Mouse (Mus musculus) midbrain, embryonic 12.5 days (tissue): Measurements from ENCODE around the gene Irgc1. TPM values are rescaled to one million over a fixed set of nuclear protein-coding genes. Genes with fewer than 3 reads are reported as not detected.

ENCODE experiments used
- ATAC-seq: fragments of 200-750 bp; cut with Nextera tagmentation; 2 replicates; pipeline ENCODE4 v1.8.0; 2017; ENCODE audit warnings: low read depth, moderate TSS enrichment, moderate library complexity; ENCODE audit not compliant: low FRiP score
- H3K27ac ChIP-seq: fragments of 300-500 bp; sonication (generic); replicated peaks from 2 replicates; pipeline ENCODE4 v1.5.1; 2016; ENCODE audit warnings: mild to moderate bottlenecking
- H3K27me3 ChIP-seq: fragments of 300-500 bp; sonication (generic); 2 replicates; pipeline ENCODE4 v1.6.1; 2016; ENCODE audit warnings: mild to moderate bottlenecking
- H3K36me3 ChIP-seq: fragments of 300-500 bp; sonication (generic); 2 replicates; pipeline ENCODE4 v1.6.1; 2016
- H3K4me1 ChIP-seq: fragments of 300-500 bp; sonication (generic); 2 replicates; pipeline ENCODE4 v1.6.1; 2016
- H3K4me2 ChIP-seq: fragments of 300-500 bp; sonication (generic); replicated peaks from 2 replicates; pipeline ENCODE4 v1.6.1; 2016; ENCODE audit warnings: mild to moderate bottlenecking, moderate library complexity
- H3K4me3 ChIP-seq: fragments of 300-500 bp; sonication (generic); 2 replicates; pipeline ENCODE4 v1.5.1; 2016; ENCODE audit warnings: mild to moderate bottlenecking
- H3K9ac ChIP-seq: fragments of 300-500 bp; sonication (generic); replicated peaks from 2 replicates; pipeline ENCODE4 v1.6.1; 2016; ENCODE audit warnings: mild to moderate bottlenecking, moderate library complexity
- H3K9me3 ChIP-seq: fragments of 300-500 bp; sonication (generic); 2 replicates; pipeline ENCODE4 v1.6.1; 2016; ENCODE audit warnings: mild to moderate bottlenecking
- WGBS: fragments of 180-500 bp; shearing (Covaris S2); methylation state at CpG from one replicate; pipeline ENCODE4 v1.1.7; 2016; 5-methylcytosine and 5-hydroxymethylcytosine counted together
- polyA plus RNA-seq: library from polyadenylated mRNA; unstranded; fragments of >200 nt; fragmentation: Nextera tagmentation; extraction: Ambion mirVana; gene quantifications from 2 replicates; pipeline ENCODE4 v1.2.1, GENCODE M21; 2016

The Irgc1 gene
- polyA plus RNA-seq, 1 experiment from 2014 or later = not detected

DNA sequence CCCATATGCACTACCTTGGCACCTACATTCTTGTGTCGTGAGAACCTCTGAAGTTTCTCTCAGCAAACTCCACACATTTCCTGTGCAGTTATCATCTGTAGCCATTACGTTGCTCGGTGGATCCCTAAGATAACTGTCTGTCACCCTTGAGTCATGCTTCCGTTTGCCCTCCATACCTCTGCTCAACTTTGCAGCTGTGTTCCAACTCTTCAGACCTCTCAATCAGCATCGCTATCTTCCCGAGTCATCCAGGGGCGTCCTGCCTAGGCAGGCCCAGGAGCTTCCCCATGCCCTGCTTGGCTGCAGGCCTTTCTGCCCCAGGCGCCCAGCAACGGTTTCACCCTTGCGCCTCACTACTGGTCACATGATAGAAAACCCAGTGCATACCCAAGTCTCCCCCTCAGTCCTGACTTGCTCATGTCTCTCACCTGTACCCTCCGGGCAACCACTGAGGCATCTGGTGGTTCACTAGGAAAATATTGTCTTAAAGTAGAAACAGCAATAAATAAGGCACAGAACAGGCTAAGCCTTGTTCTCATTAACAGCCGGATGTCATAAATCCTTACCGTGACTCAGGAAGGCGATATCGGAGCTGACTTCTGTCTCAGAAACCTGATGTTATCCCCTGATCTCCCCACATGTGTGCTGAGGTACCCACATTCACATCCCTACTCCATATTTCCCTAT, 57.5 kb downstream of the Irgc1 start:
- Histone ChIP-seq H3K27ac (no peak overlapping the region), H3K4me3 (no peak overlapping the region), H3K4me1 (no peaks in the 10 kb centered on the region), H3K27me3 (no peaks in the 10 kb centered on the region; the same call in 1 of the 2 replicates), H3K9ac (no peak overlapping the region), H3K9me3 (no peaks in the 10 kb centered on the region), H3K4me2 (no peak overlapping the region), H3K36me3 (no peaks in the 10 kb centered on the region)
- 85% methylated on average over 15 of the region's 15 CpGs for WGBS
- no peak for ATAC-seq

DNA sequence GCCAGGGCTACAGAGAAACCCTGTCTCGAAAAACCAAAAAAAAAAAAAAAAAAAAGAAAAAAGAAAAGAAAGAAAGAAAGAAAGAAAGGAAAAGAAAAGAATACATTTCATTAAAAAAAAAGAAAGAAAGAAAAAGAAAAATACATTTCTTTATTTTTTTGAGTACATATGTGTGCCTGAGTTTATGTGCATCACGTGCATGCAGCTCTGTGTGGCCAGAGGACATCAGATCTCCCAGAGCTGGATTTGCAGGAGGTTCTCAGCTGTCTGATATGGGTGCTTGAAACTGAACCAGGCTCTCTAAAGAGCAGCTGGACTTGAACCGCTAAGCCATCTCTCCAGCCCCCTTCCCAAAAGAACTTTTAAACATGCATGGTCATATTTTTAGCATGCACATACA, 58.0 kb downstream of the Irgc1 start:
- no peaks in the 10 kb centered on the region; the same call in 1 of the 2 replicates for H3K27me3 ChIP-seq
- H3K9me3 ChIP-seq = no peaks in the 10 kb centered on the region
- no peaks in the 10 kb centered on the region for H3K36me3 ChIP-seq
- H3K4me2 ChIP-seq = no peak overlapping the region
- 89% methylated on average over 3 of the region's 3 CpGs for WGBS
- H3K9ac ChIP-seq = no peak overlapping the region
- no peaks in the 10 kb centered on the region for H3K4me1 ChIP-seq
- no peak overlapping the region for H3K4me3 ChIP-seq
- no peak overlapping the region for H3K27ac ChIP-seq
- no peak for ATAC-seq

DNA sequence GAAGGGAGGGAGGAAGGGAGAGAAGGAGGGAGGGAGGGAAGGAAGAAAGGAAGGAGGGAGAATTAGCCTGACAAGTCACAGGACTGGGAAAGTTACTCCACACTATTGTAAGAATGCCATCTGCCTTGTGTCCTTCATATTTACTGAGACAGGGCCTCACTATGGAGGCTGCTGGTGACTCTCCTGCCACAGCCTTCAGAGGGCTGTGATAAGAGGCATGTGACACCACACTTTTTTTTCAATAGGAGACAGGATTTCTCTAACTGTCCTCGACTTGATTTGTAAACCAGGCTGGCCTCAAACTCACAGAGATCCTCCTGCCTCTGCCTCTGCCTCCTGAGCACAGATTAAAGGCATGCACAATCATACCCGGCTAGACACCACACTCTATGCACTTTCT, 60.4 kb downstream of the Irgc1 start:
- 74% methylated on average over 2 of the region's 2 CpGs for WGBS
- Histone ChIP-seq H3K27me3 (no peaks in the 10 kb centered on the region; the same call in 1 of the 2 replicates), H3K9me3 (no peaks in the 10 kb centered on the region), H3K4me2 (no peak overlapping the region), H3K4me1 (no peaks in the 10 kb centered on the region), H3K9ac (no peak overlapping the region), H3K27ac (no peak overlapping the region), H3K4me3 (no peak overlapping the region), H3K36me3 (no peaks in the 10 kb centered on the region)
- ATAC-seq = no peak

DNA sequence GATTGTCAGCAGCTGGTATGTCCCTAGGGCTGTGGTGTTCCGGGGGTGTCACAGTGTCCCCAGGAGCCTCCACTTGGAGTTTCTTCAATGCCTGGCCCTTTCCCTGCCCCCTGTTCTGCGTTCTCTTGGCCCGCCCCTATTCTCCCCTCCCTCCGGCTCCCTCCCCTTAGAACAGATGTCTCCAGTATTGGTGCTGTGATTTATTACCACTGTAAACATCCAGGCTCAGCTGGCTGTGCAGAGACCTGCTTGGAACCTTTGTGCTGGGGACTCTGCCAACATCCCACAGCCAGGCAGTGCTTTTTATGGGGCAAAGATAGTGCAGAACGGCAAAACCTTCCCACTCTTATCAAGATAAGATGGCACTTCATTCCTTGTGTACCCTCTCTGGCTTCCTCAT, 61.0 kb downstream of the Irgc1 start:
- no peaks in the 10 kb centered on the region for H3K36me3 ChIP-seq
- H3K27ac ChIP-seq = no peak overlapping the region
- H3K4me3 ChIP-seq = no peak overlapping the region
- H3K27me3 ChIP-seq = no peaks in the 10 kb centered on the region; the same call in 1 of the 2 replicates
- no peaks in the 10 kb centered on the region for H3K9me3 ChIP-seq
- H3K4me1 ChIP-seq = no peaks in the 10 kb centered on the region
- WGBS = 51% methylated on average over 5 of the region's 5 CpGs
- ATAC-seq = no peak
- no peak overlapping the region for H3K4me2 ChIP-seq
- H3K9ac ChIP-seq = no peak overlapping the region

DNA sequence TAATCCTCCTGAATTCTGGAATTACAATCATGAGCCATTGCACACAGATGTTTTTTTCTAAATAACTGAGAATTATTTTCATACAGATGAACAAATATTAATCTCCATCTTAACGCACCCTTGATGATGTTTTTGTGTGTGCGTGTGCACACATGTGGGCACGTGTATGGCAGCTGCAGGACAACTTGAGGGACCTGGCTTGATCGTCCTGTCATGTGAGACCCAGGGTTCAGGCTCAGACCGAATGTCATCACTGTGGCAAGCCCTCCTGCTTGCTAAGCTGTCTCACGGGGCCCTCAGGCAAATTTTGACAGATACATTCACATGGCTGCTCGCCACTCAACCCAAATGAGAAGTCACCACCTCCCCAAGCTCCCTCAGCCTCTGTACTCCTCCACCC, 61.6 kb downstream of the Irgc1 start:
- Histone ChIP-seq H3K4me2 (no peak overlapping the region), H3K36me3 (no peaks in the 10 kb centered on the region), H3K27me3 (no peaks in the 10 kb centered on the region; the same call in 1 of the 2 replicates), H3K27ac (no peak overlapping the region), H3K4me1 (no peaks in the 10 kb centered on the region), H3K9me3 (no peaks in the 10 kb centered on the region), H3K4me3 (no peak overlapping the region), H3K9ac (no peak overlapping the region)
- 73% methylated on average over 7 of the region's 7 CpGs for WGBS
- no peak for ATAC-seq

DNA sequence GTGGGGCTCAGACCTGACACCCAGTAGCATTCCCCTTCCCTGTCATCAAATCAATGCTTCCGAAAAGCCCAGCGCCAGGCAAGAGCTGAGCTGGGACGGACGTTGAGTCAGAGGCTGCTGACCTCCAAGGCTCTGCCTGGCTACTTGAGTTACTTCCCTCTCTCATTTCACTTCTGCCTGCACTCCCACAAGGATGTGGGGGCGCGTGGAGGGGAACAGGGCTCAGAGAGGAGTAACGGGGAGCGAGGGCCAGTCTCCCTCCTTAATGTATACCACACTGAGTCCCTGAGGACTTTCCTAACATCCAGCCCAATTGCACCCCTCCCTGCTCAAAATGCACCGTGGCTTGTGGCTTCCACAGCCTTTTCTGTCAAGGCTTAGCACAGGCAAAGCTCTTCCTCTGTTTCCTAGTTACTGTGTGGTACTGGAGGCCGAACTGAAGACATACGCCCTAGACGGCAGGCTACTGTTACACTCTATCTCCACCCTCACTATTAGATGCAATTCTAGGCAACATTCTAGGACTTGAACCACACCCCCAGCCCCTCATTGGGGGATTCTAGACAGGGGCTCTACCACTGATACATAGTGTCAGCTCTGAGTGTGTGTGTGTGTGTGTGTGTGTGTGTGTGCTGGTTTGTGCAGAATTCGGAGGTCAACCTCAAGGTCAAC, 62.4 kb downstream of the Irgc1 start:
- Histone ChIP-seq H3K4me1 (no peaks in the 10 kb centered on the region), H3K9ac (no peak overlapping the region), H3K4me3 (no peak overlapping the region), H3K27me3 (peaks cover 1% of the 10 kb centered on the region; the same call in 1 of the 2 replicates), H3K9me3 (no peaks in the 10 kb centered on the region), H3K4me2 (no peak overlapping the region), H3K36me3 (no peaks in the 10 kb centered on the region), H3K27ac (no peak overlapping the region)
- ATAC-seq = no peak
- WGBS = 76% methylated on average over 13 of the region's 13 CpGs

DNA sequence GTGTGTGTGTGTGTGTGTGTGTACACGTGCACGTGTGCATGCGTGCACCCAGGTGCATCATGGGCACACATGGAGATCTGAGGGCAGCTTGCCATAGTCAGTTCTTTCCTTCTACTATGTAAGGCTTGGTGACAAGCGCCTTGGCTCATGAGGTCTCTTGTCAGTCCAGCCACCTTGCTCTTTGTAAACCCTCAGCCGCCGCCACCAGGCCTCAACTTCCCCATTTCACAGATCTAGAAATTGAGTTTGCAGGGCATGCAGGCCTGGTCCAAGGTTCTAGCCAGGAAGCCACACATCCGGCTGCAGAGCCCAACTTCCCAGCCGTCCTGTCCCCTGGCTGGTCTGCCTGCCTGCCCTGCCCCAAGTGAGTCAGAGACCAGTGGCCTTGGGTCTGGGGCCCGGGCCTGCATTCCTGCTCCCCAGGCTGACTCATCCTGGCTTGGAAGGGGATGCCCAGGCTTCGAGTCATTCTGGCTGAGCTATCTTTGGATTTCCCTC, 65.0 kb downstream of the Irgc1 start:
- H3K4me1 ChIP-seq = no peaks in the 10 kb centered on the region
- no peak overlapping the region for H3K4me2 ChIP-seq
- no peaks in the 10 kb centered on the region for H3K9me3 ChIP-seq
- H3K27me3 ChIP-seq = peaks cover 15% of the 10 kb centered on the region; the same call in 1 of the 2 replicates
- H3K4me3 ChIP-seq = no peak overlapping the region
- WGBS = 85% methylated on average over 10 of the region's 10 CpGs
- H3K9ac ChIP-seq = no peak overlapping the region
- no peaks in the 10 kb centered on the region for H3K36me3 ChIP-seq
- ATAC-seq = no peak
- H3K27ac ChIP-seq = no peak overlapping the region

DNA sequence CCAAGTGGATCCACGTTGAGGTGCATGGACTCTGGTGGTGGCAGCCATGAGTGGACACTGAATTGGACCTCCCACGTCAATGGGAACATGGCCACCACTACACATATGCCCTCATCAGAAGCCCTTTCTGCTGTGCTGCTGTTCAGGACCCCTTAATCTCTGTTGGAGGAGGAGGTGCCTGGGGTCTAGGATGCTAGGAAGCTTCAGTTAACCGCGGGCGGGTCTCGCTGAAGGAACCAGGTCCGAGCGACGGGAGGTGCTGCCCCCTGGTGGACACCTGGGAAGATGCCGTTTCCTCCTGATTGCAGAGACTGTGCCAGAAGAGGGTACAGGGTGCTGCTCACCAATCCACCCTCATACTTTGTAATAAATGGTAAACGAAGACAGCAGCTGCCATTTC, 67.3 kb downstream of the Irgc1 start:
- Histone ChIP-seq H3K27ac (no peak overlapping the region), H3K27me3 (peaks cover 15% of the 10 kb centered on the region; the same call in 1 of the 2 replicates), H3K9ac (no peak overlapping the region), H3K4me3 (no peak overlapping the region), H3K9me3 (no peaks in the 10 kb centered on the region), H3K36me3 (no peaks in the 10 kb centered on the region), H3K4me1 (no peaks in the 10 kb centered on the region), H3K4me2 (peak overlapping the region; percentile 29; the same call in 1 of the 2 replicates)
- ATAC-seq = peak; percentile 68
- WGBS = 8% methylated on average over 11 of the region's 11 CpGs

DNA sequence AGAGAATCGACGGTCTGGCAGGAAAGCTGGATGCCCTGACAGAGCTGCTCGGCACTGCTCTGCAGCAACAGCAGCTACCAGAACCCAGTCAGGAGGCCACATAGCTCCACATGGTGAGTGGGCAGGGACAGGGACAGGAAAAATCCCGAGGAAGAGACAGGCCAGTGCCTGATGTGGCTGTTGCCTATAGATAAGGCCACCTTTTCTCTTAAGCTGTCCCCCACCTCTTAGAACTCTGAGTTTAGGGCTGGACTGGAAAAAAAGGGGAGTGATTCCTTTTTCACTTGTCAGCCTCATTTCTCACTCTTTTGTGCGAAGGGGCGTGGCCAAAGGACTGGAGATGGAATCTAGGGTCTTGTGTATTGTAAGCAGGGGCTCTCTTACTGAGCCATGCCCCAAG, 68.0 kb downstream of the Irgc1 start:
- no peaks in the 10 kb centered on the region for H3K36me3 ChIP-seq
- H3K27ac ChIP-seq = no peak overlapping the region
- H3K4me2 ChIP-seq = no peak overlapping the region
- no peaks in the 10 kb centered on the region for H3K4me1 ChIP-seq
- H3K27me3 ChIP-seq = peaks cover 15% of the 10 kb centered on the region; the same call in 1 of the 2 replicates
- WGBS = 60% methylated on average over 6 of the region's 6 CpGs
- H3K9ac ChIP-seq = no peak overlapping the region
- no peak overlapping the region for H3K4me3 ChIP-seq
- H3K9me3 ChIP-seq = no peaks in the 10 kb centered on the region
- ATAC-seq = no peak

DNA sequence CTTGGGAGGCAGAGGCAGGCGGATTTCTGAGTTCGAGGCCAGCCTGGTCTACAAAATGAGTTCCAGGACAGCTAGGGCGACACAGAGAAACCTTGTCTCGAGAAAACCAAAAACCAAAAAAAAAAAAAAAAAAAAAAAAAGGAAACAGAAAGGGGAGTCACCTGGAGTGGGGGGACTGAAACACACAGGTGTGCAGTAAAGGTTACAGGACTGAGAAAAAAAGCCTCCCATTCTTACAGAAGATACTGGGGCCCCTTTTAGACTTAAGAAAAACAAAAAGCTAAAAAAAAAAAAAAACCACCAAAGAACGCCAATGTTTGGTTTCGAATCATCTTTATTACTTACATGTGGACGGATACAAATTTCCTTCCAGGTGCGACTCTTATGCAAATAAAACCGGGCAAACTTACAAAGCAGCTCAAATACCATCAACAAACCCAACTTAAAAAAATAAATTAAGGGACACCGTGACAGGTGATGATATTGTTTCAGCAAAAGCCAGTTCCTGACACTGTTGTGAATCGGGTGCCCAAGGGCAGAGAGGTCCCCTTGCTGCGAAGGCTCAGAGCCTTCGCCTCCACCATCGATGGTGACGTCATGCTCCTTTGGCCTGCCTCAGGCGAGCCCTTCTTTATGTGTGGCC, 69.2 kb downstream of the Irgc1 start:
- Histone ChIP-seq H3K4me3 (no peak overlapping the region), H3K27ac (no peak overlapping the region), H3K9ac (no peak overlapping the region), H3K4me1 (0 out of 2 replicates have a peak, but pooled peaks cover 3% of the 10 kb centered on the region), H3K9me3 (no peaks in the 10 kb centered on the region), H3K36me3 (no peaks in the 10 kb centered on the region), H3K27me3 (peaks cover 19% of the 10 kb centered on the region), H3K4me2 (no peak overlapping the region)
- no peak for ATAC-seq
- WGBS = 86% methylated on average over 16 of the region's 16 CpGs
